Mouse (Mus musculus) brown adipose tissue, adult 24 weeks (tissue): ENCODE measurements at regions not wholly inside any gene's neighbourhood (a gene's known extent, or its start where the extent isn't known, plus 50 kb on each side); places are given as distances from the start of the nearest gene placed in this dataset.

Experiments
- H3K27ac ChIP-seq: fragments of 200-500 bp; replicated peaks from 2 replicates; pipeline ENCODE4 v1.5.1; 2012; ENCODE audit warnings: low read depth, mild to moderate bottlenecking, low read length
- H3K4me1 ChIP-seq: fragments of 200-500 bp; 2 replicates; pipeline ENCODE4 v1.6.1; 2012; ENCODE audit warnings: low read length, mixed read lengths; ENCODE audit not compliant: control insufficient read depth, insufficient read depth, insufficient read length
- H3K4me3 ChIP-seq: fragments of 200-500 bp; 2 replicates; pipeline ENCODE4 v1.5.1; 2012; ENCODE audit warnings: low read depth, mild to moderate bottlenecking, low read length, moderate library complexity; ENCODE audit not compliant: insufficient read depth

DNA sequence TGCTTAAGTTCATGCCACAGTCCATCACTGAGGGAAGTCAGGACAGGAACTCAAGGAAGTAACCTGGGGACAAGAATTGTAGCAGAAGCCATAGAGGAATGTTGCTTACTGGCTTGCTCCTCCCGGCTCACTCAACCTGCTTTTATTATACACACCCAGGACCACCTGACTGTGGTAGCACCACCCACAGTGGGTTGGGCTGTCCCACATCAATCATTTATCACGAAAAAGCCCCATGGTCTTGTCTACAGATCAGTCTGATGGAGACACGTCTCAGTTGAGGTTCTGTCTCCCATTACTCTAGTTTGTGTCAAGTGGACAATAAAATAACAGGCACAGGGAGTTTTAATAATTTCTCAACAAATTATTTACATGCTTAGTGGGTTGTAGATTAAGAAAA is 239.3 kb upstream of the Tll1 start:
- H3K4me1 ChIP-seq: no peaks in the 10 kb centered on the region

DNA sequence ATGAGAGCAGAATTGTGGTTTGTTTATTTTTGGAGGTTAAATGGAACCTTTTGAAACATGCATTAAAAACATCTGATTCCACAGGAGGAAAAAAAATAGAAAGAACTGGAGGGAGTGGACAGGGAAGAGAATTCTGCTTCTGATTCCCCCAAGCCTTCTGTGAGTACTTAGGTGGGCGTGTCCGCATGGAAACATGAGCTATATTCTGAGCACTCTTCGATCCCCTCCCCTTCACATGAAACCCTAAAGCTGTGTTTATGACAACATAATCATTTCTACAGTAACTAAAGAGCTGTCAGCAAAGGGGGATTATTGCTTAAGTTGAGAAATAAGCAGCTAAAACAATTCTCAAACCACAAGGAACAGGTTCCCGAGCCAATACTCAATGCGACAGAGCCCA is 238.4 kb upstream of the Tll1 start:
- H3K27ac ChIP-seq: no peak overlapping the region
- no peaks in the 10 kb centered on the region for H3K4me1 ChIP-seq
- H3K4me3 ChIP-seq: no peak overlapping the region

More for the DNA sequence above, 239.3 kb upstream of the Tll1 start:
- Histone ChIP-seq H3K27ac (no peak overlapping the region), H3K4me3 (no peak overlapping the region)

DNA sequence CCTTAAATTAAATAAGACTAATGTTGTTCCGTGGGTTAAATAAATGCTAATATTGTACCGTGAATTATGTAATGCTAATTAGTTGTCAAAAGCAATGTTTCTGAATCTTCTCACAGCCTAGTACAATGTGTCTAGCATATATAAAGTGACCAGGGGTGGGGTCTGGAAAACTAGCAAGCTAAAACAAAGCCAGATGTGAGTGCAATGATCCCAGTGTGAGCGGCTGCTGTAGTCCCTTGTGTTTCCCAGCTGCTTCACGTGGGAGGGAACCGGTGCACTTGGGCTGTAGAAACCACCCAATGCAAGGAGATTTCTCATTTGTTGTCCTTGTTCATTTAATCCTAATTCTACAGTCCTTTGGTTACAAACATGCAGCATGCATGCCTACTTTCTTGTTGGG is 232.4 kb upstream of the Tll1 start:
- no peak overlapping the region for H3K4me3 ChIP-seq

DNA sequence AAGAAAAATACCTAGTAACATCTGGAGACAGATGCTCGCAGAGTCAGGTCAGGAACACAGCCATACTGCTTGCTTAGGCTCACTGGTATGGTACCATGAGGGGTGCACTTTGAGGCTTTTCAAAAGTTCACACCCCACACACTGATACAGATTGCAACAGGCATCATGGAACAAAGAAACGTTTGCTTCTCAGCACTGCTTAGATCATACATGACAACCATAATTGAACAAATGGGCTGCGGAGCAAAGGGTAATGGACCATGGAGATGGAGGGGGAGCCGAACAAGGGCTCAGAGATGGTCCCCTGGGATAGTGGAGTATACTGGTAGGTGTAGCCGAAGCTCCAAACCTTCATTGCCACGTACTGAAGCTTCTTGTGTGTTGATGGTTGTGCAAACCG is 228.6 kb upstream of the Tll1 start:
- H3K27ac ChIP-seq: no peak overlapping the region

More for the DNA sequence above, 232.4 kb upstream of the Tll1 start:
- H3K27ac ChIP-seq: no peak overlapping the region
- H3K4me1 ChIP-seq: no peaks in the 10 kb centered on the region

DNA sequence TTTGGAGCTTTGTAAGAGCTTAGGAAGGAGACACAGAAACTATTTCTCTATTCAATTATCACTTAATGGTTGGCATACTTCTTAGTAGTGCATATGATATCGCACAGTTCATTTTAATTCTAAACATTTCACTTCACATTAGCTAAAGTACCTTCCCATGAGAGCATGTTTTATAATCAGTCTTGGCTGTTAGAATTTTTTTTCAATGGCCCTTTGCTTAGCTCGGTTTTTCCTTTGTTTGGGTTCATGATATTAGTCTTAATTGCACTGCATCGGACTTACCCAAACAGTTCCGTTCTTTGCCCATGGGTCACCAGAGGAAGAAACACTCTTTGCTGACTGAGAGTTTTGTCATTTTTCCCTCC is 216.8 kb upstream of the Tll1 start:
- Histone ChIP-seq H3K27ac (no peak overlapping the region), H3K4me3 (no peak overlapping the region), H3K4me1 (no peaks in the 10 kb centered on the region)

More for the DNA sequence above, 228.6 kb upstream of the Tll1 start:
- Histone ChIP-seq H3K4me3 (no peak overlapping the region), H3K4me1 (no peaks in the 10 kb centered on the region)

DNA sequence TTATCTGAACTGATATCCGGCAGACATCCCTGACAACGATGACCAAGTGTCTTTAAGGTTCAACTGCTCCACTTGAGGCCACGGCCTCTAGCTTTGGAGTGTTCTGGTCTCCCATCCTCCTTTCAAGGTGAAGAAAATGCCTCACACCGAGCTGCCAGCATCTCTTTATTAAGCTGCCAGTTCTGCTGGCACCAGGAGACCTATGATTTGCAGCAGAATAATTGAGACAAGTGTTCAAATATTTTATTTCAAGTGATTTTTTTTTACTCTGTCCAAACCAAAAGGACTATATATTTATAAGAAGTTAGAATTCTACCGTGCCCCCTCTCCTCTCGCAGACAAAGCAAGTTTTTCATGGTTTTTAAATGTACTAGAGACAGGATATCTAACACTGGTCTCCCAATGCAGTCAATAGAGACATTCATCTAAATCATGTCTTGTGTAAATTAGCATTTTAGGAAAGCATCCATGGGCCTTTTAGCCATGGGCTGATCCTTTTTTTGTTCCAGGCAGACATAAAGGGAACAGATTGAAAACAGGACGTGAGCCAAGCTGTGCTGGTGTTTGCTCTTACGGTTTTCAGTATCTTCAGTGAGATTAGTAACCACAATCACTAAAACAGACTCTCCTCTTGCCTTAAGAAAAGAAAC is 216.3 kb upstream of the Tll1 start:
- Histone ChIP-seq H3K27ac (no peak overlapping the region), H3K4me1 (no peaks in the 10 kb centered on the region), H3K4me3 (no peak overlapping the region)

DNA sequence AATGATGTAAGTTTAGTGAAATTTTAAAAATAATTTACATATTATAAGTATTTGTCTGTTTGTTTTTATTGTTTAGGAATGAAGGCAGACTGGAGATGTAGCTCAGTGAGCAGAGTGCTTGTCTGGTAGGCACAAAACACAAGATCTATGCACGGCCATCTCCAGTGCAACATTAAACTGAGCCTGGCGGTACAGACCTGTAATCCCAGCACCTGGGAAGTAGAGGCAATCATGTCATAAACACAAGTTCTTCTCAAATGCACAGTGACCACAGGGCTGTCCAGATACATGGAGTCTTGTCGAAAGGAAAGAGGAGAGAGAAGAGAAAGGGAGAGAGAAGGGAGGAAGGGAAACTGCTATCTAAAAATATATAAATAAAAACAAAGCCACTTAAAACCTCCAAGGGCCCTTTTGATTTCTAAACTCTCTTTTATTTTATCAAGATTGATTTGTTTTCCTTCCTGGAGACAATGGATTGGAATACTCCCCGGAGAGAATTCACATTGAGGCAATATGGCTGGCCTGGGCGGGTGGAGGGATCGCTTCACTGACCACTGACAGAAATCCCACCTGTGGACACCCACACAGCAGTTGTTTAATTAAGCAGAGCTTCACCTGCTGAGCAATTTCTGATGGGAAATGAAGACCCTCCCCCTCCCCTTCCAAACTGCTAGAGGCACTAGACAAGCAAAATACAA is 215.6 kb upstream of the Tll1 start:
- no peak overlapping the region for H3K4me3 ChIP-seq
- H3K4me1 ChIP-seq: peaks cover 3% of the 10 kb centered on the region; the same call in 1 of the 2 replicates
- H3K27ac ChIP-seq: no peak overlapping the region

DNA sequence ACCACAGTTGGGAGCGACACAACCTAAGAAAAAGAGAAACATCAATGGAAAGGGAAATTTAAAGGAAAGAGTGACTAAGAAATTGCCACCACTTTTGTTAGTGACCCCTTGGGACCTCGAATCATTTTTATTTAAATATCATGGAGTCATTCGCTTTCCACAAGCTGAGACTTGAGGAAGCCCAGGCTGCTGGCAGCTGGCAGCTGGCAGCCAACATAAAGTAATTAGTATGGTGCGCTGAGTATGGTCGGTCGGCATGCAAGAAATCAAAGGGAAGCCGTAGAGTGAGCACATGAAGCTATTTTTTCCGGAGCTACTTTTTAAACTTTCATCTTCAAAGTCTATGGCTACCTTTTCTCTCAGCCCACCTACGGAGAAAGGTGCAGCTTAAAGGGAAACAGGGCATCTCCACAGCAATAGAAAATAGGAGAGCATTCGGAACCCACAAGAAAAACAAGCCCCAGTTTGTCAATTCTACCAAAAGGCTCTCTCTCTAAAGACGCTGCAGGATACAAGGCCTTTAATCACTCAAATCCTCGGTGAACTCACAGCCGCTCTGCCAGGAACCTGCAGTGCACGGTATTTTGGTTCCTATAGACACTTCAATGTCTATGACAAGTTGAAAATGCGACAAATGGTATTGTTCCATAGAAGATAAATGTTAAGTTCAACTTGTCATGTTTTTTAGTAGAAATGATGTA is 206.6 kb upstream of the Tll1 start:
- Histone ChIP-seq H3K4me1 (peaks cover 6% of the 10 kb centered on the region; the same call in 1 of the 2 replicates), H3K27ac (no peak overlapping the region), H3K4me3 (no peak overlapping the region)

DNA sequence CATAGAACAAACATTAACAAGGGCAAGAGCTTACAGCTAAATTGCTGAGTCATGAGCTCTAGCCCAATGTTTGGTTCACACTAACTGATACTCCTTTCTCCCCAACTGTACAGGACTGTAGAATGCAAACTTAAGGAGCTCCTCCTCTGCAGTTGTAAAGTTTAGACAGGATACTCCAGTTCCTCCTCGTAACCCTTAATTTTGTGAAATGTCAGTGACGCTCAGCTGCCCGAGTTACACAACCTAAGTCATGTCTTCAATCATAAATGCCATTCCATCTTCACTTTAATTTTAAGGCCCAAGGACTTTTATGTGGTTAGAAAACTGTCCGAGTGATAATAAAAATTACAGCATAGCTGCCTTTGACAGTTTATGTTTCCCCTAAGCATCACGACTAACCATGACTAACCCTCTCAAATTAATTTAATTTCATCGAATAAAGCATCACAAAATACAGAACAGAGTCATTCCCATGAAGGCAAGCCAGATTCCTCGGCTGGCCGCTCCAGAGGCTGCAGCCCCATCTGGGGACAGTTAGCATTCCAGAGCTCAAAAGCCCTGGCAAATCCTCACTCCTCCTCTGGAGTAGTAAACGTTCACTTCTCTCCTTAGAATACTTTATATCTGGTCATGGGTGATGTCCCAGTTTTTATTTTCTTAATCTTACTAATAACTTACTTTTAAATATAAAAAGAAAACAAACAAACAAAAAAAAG is 200.9 kb upstream of the Tll1 start:
- H3K27ac ChIP-seq: no peak overlapping the region
- H3K4me3 ChIP-seq: no peak overlapping the region
- H3K4me1 ChIP-seq: no peaks in the 10 kb centered on the region

DNA sequence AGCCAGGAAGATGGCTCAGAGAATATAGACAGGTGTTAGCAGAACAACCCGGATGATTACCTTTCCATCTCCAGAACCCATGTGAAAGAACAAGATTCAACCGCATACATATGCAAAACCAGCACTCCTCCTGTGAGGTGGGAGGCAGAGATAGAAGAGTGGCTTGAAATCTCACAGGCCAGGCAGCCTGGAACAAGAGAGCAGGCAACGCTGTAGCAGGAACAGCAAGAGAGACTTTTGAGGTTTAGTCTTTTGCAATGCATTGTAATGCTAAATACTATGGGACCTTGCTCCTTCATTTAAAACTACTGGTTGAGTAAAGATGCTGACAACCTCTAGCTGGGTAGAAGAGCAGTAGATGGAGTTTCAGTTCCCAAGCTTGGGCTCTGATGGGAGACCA is 193.5 kb upstream of the Tll1 start:
- Histone ChIP-seq H3K27ac (no peak overlapping the region), H3K4me1 (0 out of 2 replicates have a peak, but pooled peaks cover 2% of the 10 kb centered on the region), H3K4me3 (no peak overlapping the region)

DNA sequence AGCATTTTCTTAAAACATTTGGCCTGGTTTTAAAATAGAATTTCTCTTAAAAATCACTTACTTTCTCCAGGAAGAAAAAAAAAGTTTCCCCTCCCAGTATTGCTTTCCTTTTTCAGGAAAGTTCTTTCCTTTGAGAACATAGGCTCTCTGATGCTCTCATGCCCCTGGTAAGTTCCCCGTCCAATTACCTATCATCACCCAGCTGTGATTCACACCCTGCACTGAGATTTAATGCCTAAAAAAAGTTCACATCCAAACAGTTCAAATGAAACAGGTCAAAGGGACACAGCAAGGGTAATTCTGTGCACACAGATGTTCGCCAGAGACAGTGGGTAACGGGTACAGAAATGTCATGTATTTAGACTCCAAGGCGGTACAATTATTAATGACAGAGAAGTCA is 191.8 kb upstream of the Tll1 start:
- Histone ChIP-seq H3K27ac (no peak overlapping the region), H3K4me1 (0 out of 2 replicates have a peak, but pooled peaks cover 2% of the 10 kb centered on the region), H3K4me3 (no peak overlapping the region)

DNA sequence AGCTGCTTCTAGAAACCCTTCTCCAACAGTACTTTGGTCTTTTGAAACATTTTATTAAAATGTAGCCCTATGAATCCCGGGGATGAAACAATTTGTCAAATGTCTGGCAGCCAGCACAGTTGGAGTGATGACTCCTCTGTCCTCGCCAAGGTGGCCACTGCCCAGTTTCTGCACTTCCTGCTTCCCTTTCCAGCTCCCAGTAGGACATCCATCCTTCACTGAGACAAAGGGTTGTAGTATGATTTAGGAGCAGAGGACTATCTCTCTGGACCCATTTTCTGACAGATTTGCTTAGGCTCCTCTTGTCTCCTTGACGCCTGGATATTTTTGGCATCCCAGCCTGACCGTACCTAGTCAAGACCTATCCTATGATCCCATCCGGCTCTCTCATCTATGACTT is 189.7 kb upstream of the Tll1 start:
- no peak overlapping the region for H3K4me3 ChIP-seq
- 0 out of 2 replicates have a peak, but pooled peaks cover 2% of the 10 kb centered on the region for H3K4me1 ChIP-seq
- H3K27ac ChIP-seq: no peak overlapping the region

DNA sequence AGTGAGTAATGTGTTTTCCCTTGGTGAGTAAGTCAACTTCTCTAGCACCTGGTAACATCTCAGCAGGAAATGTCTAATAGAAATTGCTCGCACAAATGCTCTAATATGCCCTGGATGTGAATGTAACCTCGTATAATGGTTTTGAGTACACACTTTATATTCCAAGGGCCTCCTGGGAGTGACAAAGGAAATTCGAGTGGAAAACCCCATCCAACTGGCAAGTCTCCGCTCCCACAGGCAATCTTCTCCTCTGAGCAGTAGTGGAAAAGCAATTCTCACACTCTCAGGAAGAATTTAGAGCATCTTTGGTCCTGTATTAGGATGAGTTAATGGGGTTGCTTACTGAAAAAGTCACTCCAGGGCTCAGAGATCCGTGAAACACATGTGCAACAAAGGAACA is 183.4 kb upstream of the Tll1 start:
- H3K4me3 ChIP-seq: no peak overlapping the region
- H3K27ac ChIP-seq: no peak overlapping the region
- no peaks in the 10 kb centered on the region for H3K4me1 ChIP-seq

DNA sequence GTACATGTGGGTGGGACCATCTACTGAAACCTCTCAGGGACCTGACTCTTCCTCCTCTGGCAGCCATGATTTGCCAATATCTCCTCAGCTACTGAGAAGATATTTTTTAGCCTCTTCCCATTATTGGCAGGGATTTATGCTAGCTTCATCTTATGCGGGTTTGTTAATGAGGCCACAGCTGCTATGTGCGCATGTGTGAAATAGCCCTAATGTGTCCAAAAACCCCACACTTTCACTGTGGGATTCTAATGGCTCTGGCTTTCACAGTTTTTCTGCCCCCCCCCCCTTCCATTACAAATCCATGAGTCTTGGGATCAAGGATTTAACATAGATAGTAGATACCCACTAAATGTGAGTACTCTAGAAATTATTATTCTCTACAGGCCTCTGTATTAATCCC is 182.2 kb upstream of the Tll1 start:
- Histone ChIP-seq H3K4me3 (no peak overlapping the region), H3K27ac (no peak overlapping the region), H3K4me1 (no peaks in the 10 kb centered on the region)

DNA sequence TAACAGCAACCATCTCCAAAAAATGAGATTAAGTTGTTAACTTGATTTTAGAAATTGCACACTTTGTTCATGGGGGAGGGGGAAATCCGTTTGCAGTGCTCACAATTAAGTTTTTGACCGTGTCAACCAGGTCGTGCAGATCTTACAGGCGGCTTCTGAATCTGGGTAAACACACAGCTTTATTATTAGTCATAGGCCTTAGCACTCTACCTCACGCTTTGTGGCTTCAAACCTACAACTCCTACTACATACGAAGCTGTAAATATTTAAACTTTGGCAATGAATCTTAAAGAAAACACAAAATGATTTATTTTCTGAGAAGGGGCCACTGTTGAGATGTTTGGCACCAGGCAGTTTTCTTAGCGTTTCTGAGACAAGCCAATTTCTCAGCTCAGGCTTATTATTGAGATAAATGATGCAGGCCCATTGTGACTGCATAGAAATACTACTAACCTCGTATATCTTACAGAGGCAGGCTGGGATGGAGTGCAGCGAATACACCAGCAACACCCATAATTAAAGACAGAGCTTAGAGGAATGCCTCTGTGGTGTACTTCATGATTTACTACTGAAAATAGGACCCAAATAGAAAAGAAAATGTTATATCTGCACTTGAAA is 173.8 kb upstream of the Tll1 start:
- H3K4me3 ChIP-seq: no peak overlapping the region
- no peaks in the 10 kb centered on the region for H3K4me1 ChIP-seq
- H3K27ac ChIP-seq: no peak overlapping the region
